Mouse (Mus musculus): ENCODE results near the gene Rdh7.
"Not testable (repeated sequence)": the region's sequence is repeated elsewhere in the genome, so short reads cannot be mapped to it uniquely, and the experiment has no call there.

The Rdh7 gene

GRCm38 (mm10) chr10:127888605-127889004 is at the start of gene Rdh7:
TSS of gene Rdh7 (minus strand) at chr10:127888817.
- no peak for DNase-seq

- no peak for DNase-seq
Measured at GRCm38 (mm10) chr10:127937428-127938010, 48.9 kb upstream of the Rdh7 start.

- DNase-seq: no peak
Measured at GRCm38 (mm10) chr10:127936747-127937409, 48.3 kb upstream of the Rdh7 start.

- no peak for DNase-seq
Measured at GRCm38 (mm10) chr10:127936271-127936670, 47.7 kb upstream of the Rdh7 start.

GRCm38 (mm10) chr10:127932290-127932926 is 43.8 kb upstream of the Rdh7 start:
- no peak for DNase-seq

- no peak for DNase-seq
Measured at GRCm38 (mm10) chr10:127927737-127928136, 39.1 kb upstream of the Rdh7 start.

- DNase-seq: no peak
Measured at GRCm38 (mm10) chr10:127924597-127925378, 36.2 kb upstream of the Rdh7 start.

GRCm38 (mm10) chr10:127923024-127923423 is 34.4 kb upstream of the Rdh7 start:
- DNase-seq: no peak

- DNase-seq: no peak
Measured at GRCm38 (mm10) chr10:127922241-127922640, 33.6 kb upstream of the Rdh7 start.

GRCm38 (mm10) chr10:127917651-127918050 is 29.0 kb upstream of the Rdh7 start:
- DNase-seq: no peak

GRCm38 (mm10) chr10:127917183-127917582 is 28.6 kb upstream of the Rdh7 start:
- DNase-seq: not testable (repeated sequence)

- DNase-seq: no peak
Measured at GRCm38 (mm10) chr10:127915578-127915977, 27.0 kb upstream of the Rdh7 start.

- no peak for DNase-seq
Measured at GRCm38 (mm10) chr10:127907386-127907951, 18.9 kb upstream of the Rdh7 start.

GRCm38 (mm10) chr10:127906138-127906537 is 17.5 kb upstream of the Rdh7 start:
- no peak for DNase-seq

- DNase-seq: no peak
Measured at GRCm38 (mm10) chr10:127904718-127905446, 16.3 kb upstream of the Rdh7 start.

GRCm38 (mm10) chr10:127903116-127903515 is 14.5 kb upstream of the Rdh7 start:
- no peak for DNase-seq

GRCm38 (mm10) chr10:127901751-127902150 is 13.1 kb upstream of the Rdh7 start:
- DNase-seq: no peak

GRCm38 (mm10) chr10:127899783-127900182 is 11.2 kb upstream of the Rdh7 start:
- no peak for DNase-seq

GRCm38 (mm10) chr10:127898218-127898617 is 9.6 kb upstream of the Rdh7 start, which contains the start of gene Sdr9c7:
TSS of gene Sdr9c7 (plus strand) at chr10:127898518.
- no peak for DNase-seq

GRCm38 (mm10) chr10:127897506-127897905 is 8.9 kb upstream of the Rdh7 start:
- DNase-seq: no peak

GRCm38 (mm10) chr10:127896705-127897104 is 8.1 kb upstream of the Rdh7 start:
- no peak for DNase-seq
